Mouse (Mus musculus) lung, adult 18-20 months (tissue): ENCODE results near the gene Ptbp1.
A peak's percentile ranks its signal among the peaks of the same experiment; 100 is the strongest.

Experiments
- DNase-seq, 2 experiments: peaks; one replicate each; pipeline ENCODE4 v3.0.0; 2022; ENCODE audit warnings: mixed read lengths in 2 of 2

Ptbp1 gene

GRCm38 (mm10) chr10:79860079-79860911 lies 6.1 kb downstream of the Ptbp1 start:
- DNase-seq, result no peak

GRCm38 (mm10) chr10:79861230-79862048 lies 7.2 kb downstream of the Ptbp1 start:
- DNase-seq, result no peak

GRCm38 (mm10) chr10:79862049-79862788 lies 8.0 kb downstream of the Ptbp1 start:
- DNase-seq, result no peak

- no peak for DNase-seq
Measured at GRCm38 (mm10) chr10:79862925-79863324, 8.7 kb downstream of the Ptbp1 start.

GRCm38 (mm10) chr10:79864351-79865188 lies 10.3 kb downstream of the Ptbp1 start:
- DNase-seq, result no peak

- no peak for DNase-seq
Measured at GRCm38 (mm10) chr10:79865189-79865601, 11.0 kb downstream of the Ptbp1 start.

GRCm38 (mm10) chr10:79865801-79866295 lies 11.6 kb downstream of the Ptbp1 start:
- no peak for DNase-seq

- DNase-seq, result no peak
Measured at GRCm38 (mm10) chr10:79866601-79867000, 12.4 kb downstream of the Ptbp1 start.

GRCm38 (mm10) chr10:79871845-79872244 lies 17.6 kb downstream of the Ptbp1 start:
- DNase-seq, result no peak

GRCm38 (mm10) chr10:79872862-79873261 lies 18.6 kb downstream of the Ptbp1 start:
- no peak for DNase-seq

- no peak for DNase-seq
Measured at GRCm38 (mm10) chr10:79873313-79873712, 19.1 kb downstream of the Ptbp1 start.

GRCm38 (mm10) chr10:79873715-79874289 lies 19.6 kb downstream of the Ptbp1 start:
- DNase-seq, result no peak

- no peak for DNase-seq
Measured at GRCm38 (mm10) chr10:79874290-79874862, 20.1 kb downstream of the Ptbp1 start, which contains the start of the genes Prtn3 and Plppr3. Gene Prtn3, plus strand, starts transcription at chr10:79874476. Gene Plppr3, minus strand, starts transcription at chr10:79874634.

- no peak for DNase-seq
Measured at GRCm38 (mm10) chr10:79877174-79877573, 22.9 kb downstream of the Ptbp1 start.

GRCm38 (mm10) chr10:79877757-79878156 lies 23.5 kb downstream of the Ptbp1 start:
- DNase-seq, result peak; percentile 72 to 74

- no peak for DNase-seq
Measured at GRCm38 (mm10) chr10:79879527-79879926, 25.3 kb downstream of the Ptbp1 start.

GRCm38 (mm10) chr10:79880721-79881120 lies 26.5 kb downstream of the Ptbp1 start:
- DNase-seq, result no peak

- DNase-seq, result no peak
Measured at GRCm38 (mm10) chr10:79881981-79882380, 27.8 kb downstream of the Ptbp1 start.

GRCm38 (mm10) chr10:79883297-79884084 lies 29.3 kb downstream of the Ptbp1 start:
- peak; percentile 80 to 84 for DNase-seq

- DNase-seq, result peak; percentile 74 to 79
Measured at GRCm38 (mm10) chr10:79884446-79884845, 30.2 kb downstream of the Ptbp1 start.
